Mouse (Mus musculus) erythroblast, adult 5-6 weeks (primary cell): ENCODE results near the gene Psmb3. TPM values are rescaled to one million over a fixed set of nuclear protein-coding genes. Genes with fewer than 3 reads are reported as not detected.
"Not testable (repeated sequence)": the region's sequence is repeated elsewhere in the genome, so short reads cannot be mapped to it uniquely, and the experiment has no call there.

Experiments used
- ATAC-seq: replicated peaks from 2 replicates; pipeline ENCODE4 v1.8.0; 2016; ENCODE audit warnings: moderate number of reproducible peaks, mild to moderate bottlenecking, moderate TSS enrichment, inconsistent platforms; ENCODE audit not compliant: poor library complexity, low FRiP score, severe bottlenecking
- total RNA-seq, 2 experiments: library from RNA; stranded (forward) in 1 of 2; stranded (reverse) in 1 of 2; fragments of 150-400 nt in 1 of 2; fragments of 200-764, 138-1000 nt in 1 of 2; gene quantifications; 2 replicates each; pipeline versions ENCODE4 v1.2.3 to v1.2.4; 2015 to 2017; ENCODE audit warnings: low replicate concordance in 2 of 2

The Psmb3 gene
- total RNA-seq, 2 experiments from 2014 or later: 37.0 to 40.3 TPM

DNA sequence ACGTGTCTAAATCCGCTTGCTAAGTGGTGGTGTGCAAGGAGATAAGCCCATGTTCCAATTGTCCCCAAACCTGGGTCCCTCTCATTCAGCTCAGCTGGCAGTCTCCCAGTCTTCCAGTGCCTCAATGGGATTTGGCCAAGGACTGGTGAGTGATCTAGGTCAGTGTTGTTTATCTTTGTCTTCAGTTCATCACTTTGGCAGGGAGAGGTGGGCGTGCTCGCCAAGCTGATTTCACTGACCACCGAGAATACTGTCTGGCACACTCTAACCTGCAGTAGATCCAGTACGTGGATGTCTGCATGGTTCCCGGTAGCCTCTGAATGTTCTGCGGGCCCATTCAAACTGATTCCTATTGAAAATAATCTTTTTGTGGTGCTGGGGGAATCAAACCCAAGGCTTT lies 10.7 kb downstream of the Psmb3 start:
- no peak for ATAC-seq

DNA sequence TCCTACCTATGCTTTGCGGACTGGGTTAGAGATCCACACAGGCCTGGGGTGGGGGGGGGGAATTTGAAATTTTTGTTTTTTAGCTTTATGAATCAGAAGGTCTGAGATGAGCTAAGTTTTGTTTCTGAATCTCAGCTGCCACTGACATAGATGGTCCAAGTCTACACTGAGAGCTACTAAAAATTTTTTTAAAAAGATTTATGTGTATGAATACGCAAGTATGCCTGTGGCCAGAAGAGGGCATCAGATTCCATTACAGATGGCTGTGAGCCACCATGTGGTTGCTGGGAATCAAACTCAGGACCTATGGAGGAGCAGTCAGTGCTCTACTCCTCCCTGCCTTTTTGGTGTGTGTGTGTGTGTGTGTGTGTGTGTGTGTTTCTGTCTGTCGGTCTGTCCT lies 11.2 kb downstream of the Psmb3 start:
- ATAC-seq: no peak

DNA sequence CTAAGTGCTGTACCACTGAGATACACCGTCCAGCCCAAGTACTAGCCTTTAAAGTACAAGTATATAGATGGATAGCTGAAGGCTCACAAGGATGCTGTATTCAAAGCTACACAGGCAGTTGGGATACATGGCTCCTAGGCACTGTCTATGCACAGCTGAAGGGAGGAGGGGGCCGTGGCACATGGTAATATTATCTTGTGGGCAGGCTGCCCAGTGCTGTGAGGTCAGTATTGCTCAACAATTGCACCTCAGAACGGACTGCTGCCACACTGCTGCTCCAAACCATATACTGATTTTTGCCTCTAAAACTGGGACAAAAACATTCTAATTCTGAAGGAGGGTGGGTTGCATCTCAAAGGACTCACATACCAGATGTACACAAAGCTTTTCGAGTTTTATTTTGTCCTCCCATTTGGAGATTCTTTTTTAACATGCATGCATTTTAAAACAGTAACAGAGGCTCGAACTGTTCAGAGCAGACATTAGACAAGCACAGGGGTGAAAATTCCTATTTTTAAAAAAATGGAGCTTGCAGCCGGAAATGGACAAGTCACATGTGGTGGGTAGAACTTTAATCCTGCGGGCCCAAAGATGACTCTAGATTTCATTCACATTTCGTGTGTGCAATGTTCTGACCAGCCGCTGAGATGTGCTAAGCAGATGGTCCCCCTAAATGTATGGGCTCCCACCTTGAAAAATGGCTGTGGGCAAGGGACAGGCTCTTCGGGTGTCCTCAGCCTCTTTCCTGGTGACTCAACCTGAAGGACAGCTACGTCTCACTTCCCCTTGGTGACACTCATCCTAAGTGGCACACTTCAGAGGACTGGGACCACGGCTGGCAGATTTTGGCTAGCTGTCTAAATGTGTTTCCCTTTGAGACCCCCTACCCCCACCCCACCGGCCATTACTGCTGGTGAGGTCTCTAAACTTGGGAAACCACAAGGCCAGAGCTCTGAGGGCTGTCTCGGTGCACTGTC lies 11.9 kb downstream of the Psmb3 start:
- ATAC-seq: no peak

GRCm38 (mm10) chr11:97716021-97716420 lies 12.8 kb downstream of the Psmb3 start:
- ATAC-seq: no peak

DNA sequence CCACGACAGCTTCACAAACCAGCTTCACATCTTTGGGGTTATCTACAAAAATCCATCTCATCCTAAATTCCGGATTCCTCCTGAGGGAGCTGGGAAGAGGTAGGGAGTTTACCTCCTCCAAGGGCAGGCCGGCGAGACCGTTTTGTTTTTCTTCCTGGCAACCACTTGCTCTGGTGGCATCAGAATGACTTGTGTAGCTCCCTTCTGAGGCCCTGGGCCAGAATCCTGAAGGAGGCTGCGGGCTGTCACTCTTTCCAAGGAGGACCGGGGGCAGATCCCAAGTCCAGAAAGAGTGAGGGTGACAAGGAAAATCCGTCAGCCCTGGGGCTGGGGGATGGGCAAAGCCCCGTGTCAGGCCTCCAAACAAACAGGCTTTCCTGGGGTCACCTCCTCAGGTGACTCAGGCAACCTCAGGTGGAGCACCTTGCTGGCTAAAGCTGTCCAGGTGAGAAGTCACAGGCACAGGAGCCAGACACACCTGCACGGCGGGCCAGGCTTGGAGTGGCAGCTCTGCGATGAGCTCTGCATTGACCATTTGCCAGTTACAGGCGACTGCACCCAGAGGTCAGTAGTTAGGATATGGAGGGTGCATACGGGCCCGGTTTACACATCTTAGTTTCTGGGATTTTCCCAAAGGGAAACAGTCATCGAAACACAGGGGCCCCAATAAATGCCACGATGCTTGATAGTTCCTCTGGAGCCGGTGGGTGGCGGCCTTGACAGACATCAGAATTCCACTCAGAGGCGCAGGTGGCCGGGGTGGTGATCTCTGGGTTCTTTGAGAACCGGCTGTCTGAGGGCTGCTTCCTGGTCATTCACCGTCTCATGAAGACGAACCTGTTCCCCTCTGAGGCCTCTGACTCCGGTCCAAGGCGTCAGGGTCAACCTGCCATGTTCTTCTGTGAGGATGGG lies 14.4 kb downstream of the Psmb3 start:
- ATAC-seq: no peak

DNA sequence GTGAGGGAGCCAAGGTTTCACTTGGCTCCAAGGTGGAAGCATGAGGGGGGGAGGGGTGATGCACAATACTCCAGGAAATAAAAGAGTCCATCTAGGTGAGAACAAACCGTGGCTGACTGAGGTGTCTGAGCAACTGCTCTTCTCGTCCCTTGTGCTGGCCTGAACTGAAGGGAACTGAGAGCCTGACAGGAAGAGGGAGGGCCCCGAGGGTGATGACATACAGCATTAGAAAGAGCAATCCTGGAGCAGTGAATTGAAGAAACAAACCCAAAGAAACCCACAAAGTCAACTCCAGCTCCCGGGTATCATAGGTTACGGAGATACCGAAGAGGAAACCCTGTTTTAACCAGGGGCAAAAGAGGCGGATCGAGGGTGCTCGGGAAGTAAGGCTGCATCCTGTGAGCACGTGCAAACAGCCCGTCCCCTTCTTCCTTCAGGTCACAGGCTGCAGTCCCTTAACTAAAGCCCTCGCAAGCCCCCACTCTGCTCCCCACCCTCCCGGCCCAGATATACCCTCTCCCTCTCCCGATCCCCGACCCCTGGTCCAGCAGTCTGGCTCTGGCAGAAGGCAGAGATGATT lies 15.2 kb downstream of the Psmb3 start:
- no peak for ATAC-seq

DNA sequence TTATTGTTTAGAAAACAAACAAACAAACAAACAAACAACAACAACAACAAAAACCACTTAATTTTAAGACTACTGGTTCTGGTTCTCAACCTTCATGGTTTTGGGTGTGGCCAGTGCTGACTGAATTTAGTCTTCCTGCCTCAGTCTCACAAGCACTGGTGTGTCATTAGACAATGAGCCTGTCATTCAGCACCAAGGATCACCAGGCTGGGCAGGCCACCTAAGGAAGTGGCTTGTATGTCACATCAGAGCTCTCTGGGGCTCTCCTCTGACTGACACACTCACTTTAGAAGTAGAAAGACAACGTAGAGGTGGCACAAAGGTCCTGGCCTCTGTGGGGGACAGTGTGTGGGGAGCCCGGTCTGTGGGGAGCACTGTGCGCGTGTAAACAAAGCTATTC lies 15.8 kb downstream of the Psmb3 start:
- ATAC-seq: no peak

DNA sequence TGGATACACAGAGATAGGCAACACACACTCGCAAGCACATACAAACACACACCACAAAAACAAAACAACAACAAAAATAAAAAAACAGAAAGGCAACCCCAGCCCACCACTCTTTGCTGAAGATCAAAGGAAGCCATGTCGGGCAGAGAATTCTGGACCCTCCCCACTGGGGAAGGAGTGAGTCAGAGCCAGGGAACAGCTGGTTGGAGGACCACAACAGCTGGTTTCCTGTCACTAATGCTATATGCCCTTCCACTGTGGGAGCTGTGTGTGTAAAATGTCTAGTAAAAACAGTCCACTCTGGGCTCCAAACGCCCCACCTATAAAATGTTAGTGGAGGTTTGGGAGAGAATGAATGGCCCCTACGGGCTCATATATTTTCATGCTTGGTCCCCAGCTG lies 18.1 kb downstream of the Psmb3 start:
- ATAC-seq: no peak

DNA sequence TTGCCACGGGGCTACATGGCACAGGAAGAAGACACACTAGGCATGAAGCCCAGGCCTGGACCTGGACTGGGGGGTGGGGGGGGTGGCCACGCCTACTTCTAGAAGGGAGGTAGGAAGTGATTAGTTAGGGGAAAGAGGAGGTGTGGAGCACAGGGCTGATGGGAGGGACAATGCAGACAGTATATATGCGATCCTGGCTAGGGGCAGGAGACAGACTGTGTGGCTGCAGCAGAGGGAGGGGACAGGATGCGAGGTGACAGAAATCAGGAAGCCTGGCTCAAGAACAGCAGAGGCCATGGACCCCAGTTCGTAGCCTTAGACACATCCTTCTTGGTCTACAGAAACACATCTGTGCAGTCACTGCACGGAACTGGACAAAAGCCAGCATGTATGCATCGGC lies 20.5 kb downstream of the Psmb3 start:
- no peak for ATAC-seq

DNA sequence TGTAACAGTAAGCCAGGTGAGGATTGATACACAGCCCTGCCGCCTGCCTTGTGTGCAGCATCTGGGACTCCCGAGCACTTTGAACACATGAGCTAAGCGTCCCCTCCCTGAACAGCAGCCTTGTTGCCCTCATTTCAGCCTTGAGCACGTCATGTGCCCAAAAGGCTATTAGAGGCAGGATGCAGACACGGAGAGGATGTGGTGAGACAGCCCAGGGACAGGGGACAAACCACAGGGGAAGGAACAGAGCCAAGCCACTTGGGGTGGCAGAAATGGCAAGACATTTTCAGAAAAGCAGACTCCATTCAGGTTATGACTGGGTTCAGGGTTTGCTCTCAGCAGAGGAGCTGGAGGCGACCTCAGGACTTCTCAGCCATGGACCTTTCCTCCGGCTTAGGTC lies 25.1 kb downstream of the Psmb3 start:
- no peak for ATAC-seq

- ATAC-seq: no peak
Observed at GRCm38 (mm10) chr11:97728730-97729129, 25.5 kb downstream of the Psmb3 start.

DNA sequence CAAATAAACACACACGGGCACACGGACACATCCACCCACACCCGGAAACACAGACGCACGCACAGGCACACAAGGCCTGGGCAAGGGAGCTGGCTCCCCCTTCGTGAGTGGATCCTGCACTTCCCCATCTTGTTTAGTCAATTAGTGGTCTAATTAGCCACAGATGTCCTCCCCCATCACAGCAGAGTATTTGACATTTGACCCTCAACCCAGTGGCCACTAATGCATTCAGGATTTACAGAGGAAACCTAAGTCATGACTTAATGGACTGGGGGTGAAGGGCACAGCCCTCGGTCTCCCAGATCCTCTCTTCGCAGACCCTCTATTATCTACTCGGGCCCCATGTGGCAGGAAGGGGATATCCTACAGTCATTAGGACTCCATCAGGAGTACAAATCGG lies 30.5 kb downstream of the Psmb3 start:
- no peak for ATAC-seq

DNA sequence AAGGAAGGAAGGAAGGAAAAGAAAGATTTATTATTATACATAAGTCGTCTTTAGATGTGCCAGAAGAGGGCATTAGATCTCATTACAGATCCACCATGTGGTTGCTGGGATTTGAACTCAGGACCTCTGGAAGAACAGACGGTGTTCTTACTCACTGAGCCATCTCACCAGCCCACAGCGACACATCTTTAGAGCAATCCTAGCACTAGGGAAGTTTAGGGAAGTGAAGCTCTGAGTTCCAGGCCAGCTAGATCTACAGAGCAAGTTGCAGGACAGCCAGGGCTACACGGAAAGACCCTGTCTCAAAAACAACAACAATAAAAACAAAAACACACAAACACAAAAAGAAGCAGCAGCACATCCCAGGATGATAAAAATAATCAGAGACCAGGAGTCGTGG lies 31.6 kb downstream of the Psmb3 start:
- ATAC-seq: not testable (repeated sequence)

- ATAC-seq: no peak
Observed at GRCm38 (mm10) chr11:97736645-97737044, 33.4 kb downstream of the Psmb3 start.

DNA sequence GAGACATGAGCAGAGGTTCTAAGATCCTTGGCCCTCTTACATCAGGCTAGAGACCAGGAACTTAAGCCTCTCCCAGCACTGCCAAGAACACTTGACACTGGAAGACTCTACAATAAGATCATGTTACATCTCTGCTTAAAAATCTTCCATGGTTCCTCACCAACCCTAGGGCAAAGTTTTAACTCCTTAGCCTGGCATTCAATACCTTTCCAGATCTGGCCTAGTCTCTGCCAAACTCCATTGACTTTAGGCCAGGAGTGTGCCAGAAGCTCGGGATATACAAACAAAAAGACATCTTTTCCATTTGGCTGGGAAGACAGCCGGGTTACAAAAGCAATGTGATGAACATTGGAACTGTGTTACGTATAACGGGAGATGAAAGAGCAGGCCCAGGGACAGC lies 34.4 kb downstream of the Psmb3 start:
- no peak for ATAC-seq

- peak; percentile 51 for ATAC-seq
Observed at GRCm38 (mm10) chr11:97738703-97739102, 35.5 kb downstream of the Psmb3 start.

- no peak for ATAC-seq
Observed at GRCm38 (mm10) chr11:97739155-97739554, 36.0 kb downstream of the Psmb3 start.

GRCm38 (mm10) chr11:97740190-97740589 lies 37.0 kb downstream of the Psmb3 start:
- no peak for ATAC-seq

DNA sequence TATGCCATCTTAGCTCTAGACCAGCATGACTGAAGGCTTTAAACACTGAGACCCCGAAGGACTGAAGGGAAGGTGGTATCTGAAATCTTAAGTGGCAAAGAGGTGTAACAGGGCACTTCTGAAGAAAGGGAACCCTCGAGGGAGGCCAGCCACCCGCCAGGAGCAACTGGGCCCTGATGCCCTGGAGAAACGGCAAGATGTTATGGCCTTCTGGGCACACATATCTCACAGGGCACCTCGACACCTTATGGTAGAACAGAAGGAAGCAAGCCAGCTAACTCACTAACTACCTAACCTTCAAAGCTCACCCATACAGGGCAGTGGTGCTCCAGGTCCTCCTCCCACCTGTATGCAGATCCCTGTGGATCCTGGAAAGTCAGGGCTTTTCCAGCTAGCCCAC lies 39.0 kb downstream of the Psmb3 start:
- ATAC-seq: no peak

DNA sequence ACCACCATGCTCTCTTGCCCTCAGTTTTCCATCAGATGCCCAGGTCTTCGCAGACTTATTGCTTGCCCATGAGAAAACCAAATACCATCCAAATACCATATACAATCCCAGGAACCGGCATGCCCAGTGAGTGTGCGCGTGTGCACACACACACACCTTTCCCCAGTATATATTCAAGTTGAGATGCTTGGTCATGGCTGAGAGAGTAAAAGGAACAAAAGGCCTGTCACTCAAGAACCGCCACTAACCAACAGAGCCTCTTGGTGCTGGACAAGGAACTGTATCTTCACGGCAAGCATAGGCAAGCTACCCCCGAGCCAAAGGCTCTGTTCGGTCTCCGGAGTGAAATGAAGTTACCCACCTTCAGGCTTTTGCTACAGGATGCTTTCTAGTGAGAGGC lies 39.4 kb downstream of the Psmb3 start:
- ATAC-seq: no peak
